Mouse (Mus musculus) kidney, postnatal 25 days (tissue): ENCODE data around the gene Stfa2l1.
"Not testable (repeated sequence)": the region's sequence is repeated elsewhere in the genome, so short reads cannot be mapped to it uniquely, and the experiment has no call there.

Source experiments
- DNase-seq, 2 experiments: peaks; one replicate each; pipeline ENCODE4 v3.0.0; 2021; ENCODE audit warnings: mixed read lengths in 2 of 2

Stfa2l1 gene

DNA sequence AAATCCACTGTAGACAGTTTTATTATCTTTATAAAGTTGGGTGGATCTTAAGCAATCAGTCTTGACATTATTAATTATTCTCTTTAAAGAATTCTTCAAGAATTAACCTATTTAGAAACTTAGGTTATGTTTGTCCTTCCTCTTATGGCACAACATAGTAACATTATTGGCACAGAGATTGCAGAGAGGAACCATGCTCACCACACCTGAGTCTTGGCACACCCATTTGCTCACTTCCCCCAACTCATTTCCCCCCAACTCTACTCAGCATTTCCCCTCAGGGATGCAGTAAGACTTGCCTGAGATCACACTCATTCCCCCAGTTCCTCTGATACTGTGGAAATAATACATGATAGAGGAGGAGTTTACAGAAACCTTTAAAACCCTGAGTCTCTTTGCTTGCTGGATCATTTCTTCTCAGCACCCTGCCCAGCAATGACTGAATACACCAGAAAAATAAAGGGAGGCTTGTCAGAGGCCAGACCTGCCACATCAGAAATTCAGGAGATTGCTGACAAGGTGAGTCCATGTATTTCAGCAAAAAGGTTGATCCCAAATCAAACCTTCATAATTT is at the start of gene Stfa2l1:
Gene Stfa2l1 (plus strand): TSS at position 410 of the 574 bp plus-strand sequence.
- DNase-seq, result no peak

DNA sequence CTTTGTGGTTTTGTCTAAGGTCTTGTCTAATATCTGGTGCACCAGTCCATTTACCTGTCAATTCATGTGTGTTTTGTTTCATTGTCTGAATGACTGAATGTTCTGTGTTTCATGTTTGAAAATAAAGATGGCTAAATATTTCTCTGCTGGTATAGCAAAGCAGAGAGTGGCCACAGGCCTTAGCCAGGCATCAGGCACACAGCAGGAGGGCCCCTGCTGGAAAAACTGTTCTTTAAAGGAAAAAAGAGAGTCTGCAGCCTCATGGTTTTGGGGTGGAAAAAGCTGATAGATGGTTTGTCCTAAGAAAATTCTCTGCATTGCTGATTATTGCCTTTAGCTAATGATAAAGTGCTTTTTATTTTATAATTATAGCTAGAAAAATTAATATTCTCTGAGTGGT is 45.1 kb upstream of the Stfa2l1 start:
- DNase-seq, result not testable (repeated sequence)

DNA sequence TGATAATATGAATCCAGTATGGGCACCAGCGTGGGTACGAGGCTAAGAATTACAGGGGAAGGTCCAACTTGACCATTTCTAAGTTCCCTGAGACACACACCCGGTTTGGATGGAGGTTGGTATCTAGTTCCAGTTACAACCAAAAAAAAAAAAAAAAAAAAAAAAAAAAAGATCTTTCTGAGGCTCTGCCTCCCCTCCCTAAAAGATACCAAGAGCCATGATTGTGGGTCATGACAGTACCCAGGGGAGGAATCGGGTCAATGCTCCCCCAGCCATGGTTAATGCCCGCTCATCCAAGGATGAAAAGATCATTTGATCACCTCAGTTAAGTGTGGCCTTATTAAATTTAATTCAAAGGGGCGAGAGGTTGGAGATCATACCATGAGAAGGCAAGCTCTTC is 40.9 kb upstream of the Stfa2l1 start:
- not testable (repeated sequence) for DNase-seq

DNA sequence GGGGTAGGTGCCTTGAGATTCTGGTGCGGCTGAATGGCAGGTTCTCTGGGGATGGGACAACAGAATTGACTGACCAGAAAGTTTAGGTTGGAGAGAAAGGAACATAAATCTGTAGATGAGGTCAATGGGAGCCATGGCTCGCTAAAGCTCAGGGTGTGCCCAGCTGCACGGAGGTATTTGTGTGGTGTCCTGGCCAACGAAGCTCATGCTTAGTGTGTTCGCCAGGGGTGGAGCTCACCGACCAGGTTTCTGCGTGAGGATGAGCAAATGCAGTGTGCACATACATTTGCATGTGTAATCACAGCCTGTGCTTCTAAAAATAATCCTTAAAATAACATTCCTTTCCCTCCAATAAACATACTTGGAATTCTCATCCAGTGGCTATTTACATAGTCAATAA is 28.5 kb upstream of the Stfa2l1 start:
- peak; percentile 7 to 39 for DNase-seq

DNA sequence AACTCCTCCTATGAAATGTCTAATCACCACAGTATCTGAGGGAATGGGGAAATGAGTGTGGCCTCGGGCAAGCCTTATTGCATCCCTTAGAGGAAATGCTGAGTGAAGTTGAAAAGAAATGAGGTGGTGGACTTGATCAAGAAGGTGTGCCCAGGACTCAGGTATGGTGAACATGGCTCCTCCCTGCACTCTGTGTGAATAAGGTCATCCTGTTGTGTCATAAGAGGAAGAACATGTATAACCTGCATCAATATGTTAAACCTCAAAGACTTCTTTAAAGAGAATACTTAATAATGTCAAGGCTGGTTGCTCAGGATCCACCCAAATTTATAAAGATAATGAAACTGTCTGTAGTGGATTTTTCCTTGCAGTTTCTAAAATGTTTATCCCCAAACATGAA is 25.5 kb upstream of the Stfa2l1 start, which contains the start of gene Csta1:
Gene Csta1 (minus strand): TSS at position 101 of the 400 bp plus-strand sequence.
- no peak for DNase-seq

DNA sequence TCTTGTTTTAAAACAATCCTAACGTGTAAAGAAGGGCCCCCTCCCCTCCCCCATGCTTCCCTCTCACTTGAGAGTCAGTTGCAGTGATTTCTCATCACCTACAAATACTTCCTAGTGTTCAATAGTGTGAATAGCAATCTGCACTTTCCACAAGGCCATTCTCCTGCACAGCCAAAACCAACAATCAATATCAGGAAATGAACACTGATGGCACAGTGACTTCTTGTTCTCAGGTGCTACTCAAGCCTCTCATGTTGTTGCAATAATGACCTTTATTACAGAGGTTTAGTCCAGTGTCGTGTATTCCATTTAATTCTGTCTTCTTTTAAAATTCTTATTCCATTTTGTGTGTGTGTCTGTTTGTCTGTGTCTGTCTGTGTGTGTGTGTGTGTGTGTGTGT is 18.4 kb upstream of the Stfa2l1 start:
- DNase-seq, result no peak

DNA sequence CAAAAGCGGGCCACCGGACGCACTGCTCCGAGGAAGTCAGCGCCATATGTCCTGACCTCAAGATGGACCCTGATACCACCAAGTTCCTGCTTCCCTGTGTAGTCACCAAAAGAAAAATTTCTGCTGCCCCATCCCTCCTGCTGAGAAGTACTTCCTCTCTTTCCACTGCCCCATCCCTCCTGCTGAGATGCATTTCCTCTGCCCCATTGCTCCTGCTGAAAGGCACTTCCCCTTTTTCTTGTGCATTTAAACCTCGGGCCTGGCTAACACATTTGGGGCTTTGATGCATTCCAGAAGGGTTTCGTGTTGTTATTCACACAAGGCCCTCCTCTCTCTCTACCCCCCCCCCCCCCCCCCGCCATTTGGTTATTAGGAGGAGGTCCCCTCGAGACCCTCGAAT is 11.2 kb downstream of the Stfa2l1 start:
- DNase-seq, result not testable (repeated sequence)

DNA sequence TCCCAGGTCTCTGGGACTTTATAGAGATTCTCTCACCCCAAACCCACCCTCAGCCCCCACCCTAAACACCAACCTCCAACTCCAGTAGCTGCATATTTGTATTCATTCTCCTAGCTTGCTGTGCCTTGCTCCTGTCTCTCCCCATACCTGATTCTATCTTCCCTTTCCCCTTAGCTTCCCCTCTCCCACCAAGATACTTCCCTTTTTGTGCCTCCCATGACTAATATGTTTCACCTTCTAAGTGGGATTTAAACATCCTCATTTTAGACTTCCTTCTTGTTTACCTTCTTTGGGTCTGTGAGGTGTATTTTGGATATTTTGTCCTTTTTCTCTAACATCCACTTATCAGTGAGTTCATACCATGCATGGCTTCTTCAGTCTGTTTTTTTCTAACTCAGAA is 19.5 kb downstream of the Stfa2l1 start:
- no peak for DNase-seq

DNA sequence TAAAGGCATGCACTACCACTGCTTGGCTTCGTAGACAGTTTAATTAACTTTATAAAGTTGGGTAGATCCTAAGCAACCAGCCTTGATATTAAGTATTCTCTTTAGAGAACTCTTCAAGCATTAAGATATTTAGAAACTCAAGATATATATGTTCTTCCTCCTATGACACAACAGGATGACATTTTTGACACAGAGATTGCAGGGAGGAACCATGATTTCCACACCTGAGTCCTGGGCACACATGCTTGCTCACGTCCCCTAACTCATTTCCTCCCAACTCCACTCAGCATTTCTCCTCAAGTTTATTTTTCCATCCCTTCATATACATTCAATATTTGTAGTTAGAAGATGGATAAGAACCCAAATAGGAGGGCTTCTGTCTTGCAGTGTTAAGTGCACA is 23.3 kb downstream of the Stfa2l1 start:
- no peak for DNase-seq

DNA sequence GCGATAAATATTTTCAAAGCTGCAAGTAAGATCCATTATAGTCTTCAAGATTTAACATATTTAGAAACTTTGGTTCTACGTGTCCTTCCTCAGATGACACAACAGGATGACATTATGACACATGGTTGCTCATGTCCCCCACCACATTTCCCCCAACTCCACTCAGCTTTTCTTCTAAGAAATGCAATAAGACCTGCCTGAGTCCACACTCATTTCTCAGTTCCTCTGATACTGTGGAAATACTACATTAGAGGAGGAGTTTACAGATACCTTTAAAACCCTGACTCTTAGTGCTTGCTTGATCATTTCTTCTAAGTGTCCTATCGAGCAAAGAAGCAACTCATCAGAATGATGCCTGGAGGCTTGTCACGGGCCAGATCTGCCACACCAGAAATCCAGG is 27.3 kb downstream of the Stfa2l1 start, which contains the start of gene Gm5483:
Gene Gm5483 (plus strand): TSS at position 301 of the 400 bp plus-strand sequence.
- DNase-seq, result not testable (repeated sequence)

DNA sequence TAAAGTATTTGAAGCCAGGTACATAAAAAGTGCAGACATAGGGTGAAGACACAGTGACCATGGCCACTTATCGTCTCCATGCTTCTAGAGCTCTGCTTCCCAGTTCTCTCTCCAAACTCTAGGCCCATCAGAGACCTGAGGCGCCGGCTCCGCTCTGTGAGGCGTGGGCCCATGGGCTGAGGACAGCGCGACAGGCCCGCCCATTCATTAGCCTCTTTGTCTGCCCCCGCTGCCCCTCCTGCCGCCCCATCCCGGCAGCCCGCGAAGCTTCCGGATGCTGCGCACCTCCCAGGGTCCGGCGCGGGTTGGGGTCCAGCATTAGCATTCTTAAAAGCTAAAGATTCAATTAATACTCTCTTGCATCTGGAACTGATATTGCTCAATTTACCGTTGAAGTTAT is 42.6 kb downstream of the Stfa2l1 start:
- peak in 1 of 2 experiments; percentile 28 for DNase-seq

DNA sequence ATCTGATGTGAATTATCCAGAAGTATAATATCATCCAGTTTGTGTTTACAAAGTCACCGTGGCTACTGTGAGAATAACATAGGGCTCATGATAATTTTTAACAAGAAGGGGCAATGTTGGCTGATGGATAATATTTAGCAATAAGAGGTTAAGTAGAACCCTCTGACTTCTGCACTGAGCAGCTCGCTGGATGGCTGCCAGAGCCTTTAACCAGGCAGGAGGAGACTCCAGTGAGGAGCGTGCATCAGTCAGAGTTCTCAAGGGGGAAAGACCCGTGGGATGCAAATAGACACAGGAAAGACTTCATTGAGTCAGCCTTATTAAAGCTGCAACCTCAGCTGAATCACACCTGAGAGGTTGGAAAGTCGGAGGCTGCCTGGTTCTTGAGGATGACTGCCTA is 47.2 kb downstream of the Stfa2l1 start:
- peak; percentile 66 to 76 for DNase-seq

DNA sequence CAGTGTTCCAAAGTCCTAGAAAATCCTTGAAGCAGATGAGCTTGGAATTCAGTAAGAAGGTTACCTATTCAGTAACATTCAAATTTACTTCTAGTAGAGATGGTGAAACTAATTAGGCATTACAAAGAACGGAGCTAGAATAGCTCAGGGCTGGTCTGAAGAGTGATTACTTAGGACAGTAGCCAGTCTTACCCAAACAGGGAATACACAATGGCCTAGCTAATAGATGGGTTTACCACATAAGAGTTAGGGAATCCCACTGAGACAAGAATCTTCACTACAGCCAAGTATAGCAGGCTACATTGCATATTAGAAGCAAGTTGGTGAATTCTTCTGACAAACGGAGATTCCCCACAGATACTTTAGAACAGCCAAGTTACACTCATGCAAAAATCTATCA is 49.1 kb downstream of the Stfa2l1 start:
- not testable (repeated sequence) for DNase-seq

DNA sequence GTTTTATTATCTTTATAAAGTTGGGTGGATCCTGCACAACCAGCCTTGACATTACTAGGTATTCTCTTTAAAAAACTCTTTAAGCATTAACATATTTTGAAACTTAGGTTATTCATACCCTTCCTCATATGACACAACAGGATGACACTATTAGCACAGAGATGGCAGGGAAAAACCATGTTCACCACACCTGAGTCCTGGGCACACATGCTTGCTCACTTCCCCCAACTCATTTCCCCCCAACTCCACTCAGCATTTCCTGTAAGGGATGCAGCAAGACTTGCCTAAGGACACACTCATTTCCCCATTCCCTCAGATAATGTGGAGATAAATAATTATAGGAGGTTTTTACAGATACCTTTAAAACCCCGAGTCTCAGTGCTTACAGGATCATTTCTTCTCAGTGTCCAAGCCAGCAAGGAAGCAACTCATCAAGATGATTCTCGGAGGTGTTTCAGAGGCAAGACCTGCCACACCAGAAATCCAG is 53.4 kb downstream of the Stfa2l1 start, which contains the start of gene Gm5416:
Gene Gm5416 (plus strand): TSS at position 437 of the 487 bp plus-strand sequence.
- no peak for DNase-seq
